Mouse (Mus musculus) limb, embryonic 12.5 days (tissue): Measurements from ENCODE around the gene Cul9. TPM values are rescaled to one million over a fixed set of nuclear protein-coding genes. Genes with fewer than 3 reads are reported as not detected.

Experiments
- ATAC-seq: fragments of 200-750 bp; cut with Nextera tagmentation; 2 replicates; pipeline ENCODE4 v1.8.0; 2017; ENCODE audit warnings: low read depth, moderate TSS enrichment; ENCODE audit not compliant: insufficient number of reproducible peaks, insufficient read depth, low FRiP score, low TSS enrichment
- H3K27ac ChIP-seq: fragments of 300-500 bp; sonication (generic); 2 replicates; pipeline ENCODE4 v1.5.1; 2016; ENCODE audit warnings: mild to moderate bottlenecking, moderate library complexity
- H3K27me3 ChIP-seq: fragments of 300-500 bp; sonication (generic); 2 replicates; pipeline ENCODE4 v1.6.1; 2016; ENCODE audit warnings: mild to moderate bottlenecking, moderate library complexity
- H3K36me3 ChIP-seq: fragments of 300-500 bp; sonication (generic); 2 replicates; pipeline ENCODE4 v1.6.1; 2016; ENCODE audit warnings: mild to moderate bottlenecking, moderate library complexity
- H3K4me1 ChIP-seq: fragments of 300-500 bp; sonication (generic); replicated peaks from 2 replicates; pipeline ENCODE4 v1.6.1; 2016
- H3K4me2 ChIP-seq: fragments of 300-500 bp; sonication (generic); 2 replicates; pipeline ENCODE4 v1.6.1; 2016; ENCODE audit warnings: mild to moderate bottlenecking, moderate library complexity
- H3K4me3 ChIP-seq: fragments of 300-500 bp; sonication (generic); replicated peaks from 2 replicates; pipeline ENCODE4 v1.5.1; 2016; ENCODE audit warnings: mild to moderate bottlenecking
- H3K9ac ChIP-seq: fragments of 300-500 bp; sonication (generic); replicated peaks from 2 replicates; pipeline ENCODE4 v1.6.1; 2016; ENCODE audit warnings: mild to moderate bottlenecking, moderate library complexity
- H3K9me3 ChIP-seq: fragments of 300-500 bp; sonication (generic); 2 replicates; pipeline ENCODE4 v1.6.1; 2016; ENCODE audit warnings: mild to moderate bottlenecking, moderate library complexity
- WGBS: fragments of 180-500 bp; shearing (Covaris S2); methylation state at CpG from one replicate; pipeline ENCODE4 v1.1.7; 2016; 5-methylcytosine and 5-hydroxymethylcytosine counted together
- microRNA-seq: library from miRNA; unstranded; fragments of <30 nt; microRNA quantifications from one replicate; pipeline ENCODE4, GENCODE M21; 2017
- polyA plus RNA-seq: library from polyadenylated mRNA; unstranded; fragments of >200 nt; fragmentation: Nextera tagmentation; extraction: Ambion mirVana; gene quantifications from 2 replicates; pipeline ENCODE4 v1.2.1, GENCODE M21; 2016

Cul9 gene
- polyA plus RNA-seq, 1 experiment from 2014 or later = 8.9 TPM

- Histone ChIP-seq H3K4me3 (no peak overlapping the region), H3K4me1 (peaks cover 34% of the 10 kb centered on the region), H3K27me3 (peaks cover 64% of the 10 kb centered on the region), H3K9ac (no peak overlapping the region), H3K9me3 (no peaks in the 10 kb centered on the region; the same call in 1 of the 2 replicates), H3K4me2 (no peak overlapping the region), H3K36me3 (no peaks in the 10 kb centered on the region), H3K27ac (no peak overlapping the region)
- ATAC-seq = no peak
- 27% methylated on average over 5 of the region's 5 CpGs for WGBS
These were observed 93.5 kb downstream of the Cul9 start for GRCm38 (mm10) chr17:46452683-46453082.

Small RNA genes within 50 kb of the gene (microRNA-seq; reads per million reads assigned to microRNA genes)
- not detected for gene Mir6976

Other genes starting within 250 kb of the Cul9 start
- gene Dlk2, start 249.0 kb downstream of the Cul9 start, polyA plus RNA-seq = 3.8 and 4.8 TPM in 2 replicates
- 7.7 and 8.2 TPM in 2 replicates for gene Abcc10, start 218.0 kb downstream of the Cul9 start, polyA plus RNA-seq
- gene Zfp318, start 162.7 kb downstream of the Cul9 start, polyA plus RNA-seq = 16.5 and 17.7 TPM in 2 replicates
- 0.40 and 0.63 TPM in 2 replicates for gene Crip3, start 117.5 kb downstream of the Cul9 start, polyA plus RNA-seq
- not detected in 2 replicates for gene Slc22a7, start 107.9 kb downstream of the Cul9 start, polyA plus RNA-seq
- 0.34 and 0.45 TPM in 2 replicates for gene Ttbk1, start 58.7 kb downstream of the Cul9 start, polyA plus RNA-seq
- gene Dnph1, start 49.7 kb downstream of the Cul9 start, polyA plus RNA-seq = 51.6 and 55.3 TPM in 2 replicates
- 11.8 and 12.4 TPM in 2 replicates for gene Srf, start 9.8 kb upstream of the Cul9 start, polyA plus RNA-seq
- 156 and 165 TPM in 2 replicates for gene Ptk7, start 83.1 kb upstream of the Cul9 start, polyA plus RNA-seq
- 27.2 and 27.6 TPM in 2 replicates for gene Klc4, start 99.6 kb upstream of the Cul9 start, polyA plus RNA-seq
- 99.5 and 112 TPM in 2 replicates for gene Mrpl2, start 99.8 kb upstream of the Cul9 start, polyA plus RNA-seq
- gene Cul7, start 103.9 kb upstream of the Cul9 start, polyA plus RNA-seq = 56.1 and 60.1 TPM in 2 replicates
- 68.8 and 70.0 TPM in 2 replicates for gene Rrp36, start 128.0 kb upstream of the Cul9 start, polyA plus RNA-seq
- 137 and 150 TPM in 2 replicates for gene Mea1, start 132.4 kb upstream of the Cul9 start, polyA plus RNA-seq
- 117 and 122 TPM in 2 replicates for gene Klhdc3, start 134.5 kb upstream of the Cul9 start, polyA plus RNA-seq
- 108 and 117 TPM in 2 replicates for gene Ppp2r5d, start 158.7 kb upstream of the Cul9 start, polyA plus RNA-seq
- 37.7 and 42.1 TPM in 2 replicates for gene Pex6, start 165.1 kb upstream of the Cul9 start, polyA plus RNA-seq
- gene Gnmt, start 182.8 kb upstream of the Cul9 start, polyA plus RNA-seq = 0.48 and 0.73 TPM in 2 replicates
- gene Cnpy3, start 205.8 kb upstream of the Cul9 start, polyA plus RNA-seq = 58.5 and 64.8 TPM in 2 replicates
- 0.16 and 0.55 TPM in 2 replicates for gene Ptcra, start 217.3 kb upstream of the Cul9 start, polyA plus RNA-seq
- gene 2310039H08Rik, start 226.2 kb upstream of the Cul9 start, polyA plus RNA-seq = 49.8 and 52.6 TPM in 2 replicates
- gene Rpl7l1, start 236.3 kb upstream of the Cul9 start, polyA plus RNA-seq = 179 and 210 TPM in 2 replicates